Mouse (Mus musculus) hindbrain, postnatal 0 days (tissue): ENCODE results near the gene Nfia. TPM values are rescaled to one million over a fixed set of nuclear protein-coding genes. Genes with fewer than 3 reads are reported as not detected.
A peak's percentile ranks its signal among the peaks of the same experiment; 100 is the strongest.

Source experiments
- ATAC-seq: fragments of 200-750 bp; cut with Nextera tagmentation; 2 replicates; pipeline ENCODE4 v1.8.0; 2017; ENCODE audit warnings: mild to moderate bottlenecking, moderate TSS enrichment, moderate library complexity
- DNase-seq: peaks from one replicate; pipeline ENCODE4 v3.0.0-alpha.2; 2015; ENCODE audit warnings: low spot score
- H3K27ac ChIP-seq: fragments of 300-500 bp; sonication (generic); 2 replicates; pipeline ENCODE4 v1.5.1; 2014; ENCODE audit warnings: mild to moderate bottlenecking
- H3K27me3 ChIP-seq: fragments of 300-500 bp; sonication (generic); 2 replicates; pipeline ENCODE4 v1.6.1; 2014; ENCODE audit warnings: low read length, mixed read lengths; ENCODE audit not compliant: insufficient read depth
- H3K36me3 ChIP-seq: fragments of 300-500 bp; sonication (generic); 2 replicates; pipeline ENCODE4 v1.6.1; 2014; ENCODE audit warnings: low read length, mixed read lengths; ENCODE audit not compliant: insufficient read depth
- H3K4me1 ChIP-seq: fragments of 300-500 bp; sonication (generic); 2 replicates; pipeline ENCODE4 v1.6.1; 2014; ENCODE audit warnings: antibody characterized with exemption, low read length, mixed read lengths; ENCODE audit not compliant: insufficient read depth
- H3K4me2 ChIP-seq: fragments of 300-500 bp; sonication (generic); 2 replicates; pipeline ENCODE4 v1.6.1; 2014; ENCODE audit warnings: low read depth, mild to moderate bottlenecking, low read length, moderate library complexity, mixed read lengths
- H3K4me3 ChIP-seq: fragments of 300-500 bp; sonication (generic); 2 replicates; pipeline ENCODE4 v1.5.1; 2014; ENCODE audit warnings: low read length
- H3K9ac ChIP-seq: fragments of 300-500 bp; sonication (generic); replicated peaks from 2 replicates; pipeline ENCODE4 v1.6.1; 2014; ENCODE audit warnings: mild to moderate bottlenecking, low read length, moderate library complexity, mixed read lengths
- H3K9me3 ChIP-seq: fragments of 300-500 bp; sonication (generic); 2 replicates; pipeline ENCODE4 v1.6.1; 2016; ENCODE audit warnings: low read length, mixed read lengths
- CTCF ChIP-seq: IDR thresholded peaks from 2 replicates; pipeline ENCODE4 v1.5.1; 2016; ENCODE audit warnings: antibody characterized with exemption, control low read depth, low read depth
- WGBS: fragments of 180-500 bp; shearing (Covaris S2); extraction: QIAGEN DNeasy Blood & Tissue Kit; methylation state at CpG from one replicate; pipeline ENCODE4 v1.1.7; 2014; 5-methylcytosine and 5-hydroxymethylcytosine counted together
- polyA plus RNA-seq: library from polyadenylated mRNA; unstranded; fragments of >200 nt; fragmentation: Nextera tagmentation; extraction: Ambion mirVana; gene quantifications from 2 replicates; pipeline ENCODE4 v1.2.1, GENCODE M21; 2015
- total RNA-seq: library from RNA; depleted of rRNA; stranded (reverse); fragments of >200 nt; gene quantifications from 2 replicates; pipeline ENCODE4 v1.2.3, GENCODE M21; 2014

The Nfia gene
- total and polyA plus RNA-seq, 2 experiments from 2014 or later: 71.0 to 97.2 TPM

DNA sequence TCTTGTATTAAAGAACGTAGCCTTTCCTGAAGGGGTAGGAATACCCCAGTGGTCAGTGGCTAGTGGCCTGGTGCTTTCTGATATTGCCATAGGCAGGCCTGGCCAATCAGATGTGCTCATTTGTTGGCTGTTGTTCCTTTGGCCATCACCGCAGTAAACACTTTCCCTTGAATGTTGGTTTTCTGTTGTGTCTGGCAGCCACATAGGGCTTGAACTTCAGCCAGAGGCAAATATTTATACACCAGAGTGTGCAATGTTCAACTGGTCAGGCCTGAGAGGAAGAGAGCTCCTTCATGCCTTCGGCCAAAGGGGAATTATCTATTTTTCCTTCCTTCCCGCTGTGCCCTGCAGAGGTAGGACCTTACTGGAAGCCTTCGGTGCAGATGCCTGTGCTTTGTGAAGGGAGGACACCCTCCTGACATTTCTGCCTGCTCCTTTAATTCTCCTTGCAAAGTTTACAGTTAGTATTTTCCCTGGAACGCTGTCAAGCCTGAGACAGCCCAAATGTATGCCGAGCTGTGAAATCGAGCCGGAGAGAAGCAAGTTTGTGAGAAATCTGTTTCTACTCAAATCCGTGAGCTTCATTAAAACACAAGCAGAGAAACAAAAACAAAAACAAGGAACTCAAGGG, 95.9 kb downstream of the Nfia start:
- H3K36me3 ChIP-seq: no peaks in the 10 kb centered on the region
- no peaks in the 10 kb centered on the region for H3K9me3 ChIP-seq
- no peaks in the 10 kb centered on the region for H3K27me3 ChIP-seq
- H3K9ac ChIP-seq: peak overlapping the region; percentile 46
- ATAC-seq (peak; percentile 50), DNase-seq (peak; percentile 56)
- 32% methylated on average over 10 of the region's 10 CpGs for WGBS
- H3K4me3 ChIP-seq: peak overlapping the region; percentile 38
- peaks cover 15% of the 10 kb centered on the region for H3K4me1 ChIP-seq
- peak overlapping the region; percentile 92 for H3K27ac ChIP-seq
- peak overlapping the region; percentile 60 for H3K4me2 ChIP-seq
- no peak for TF ChIP-seq CTCF

DNA sequence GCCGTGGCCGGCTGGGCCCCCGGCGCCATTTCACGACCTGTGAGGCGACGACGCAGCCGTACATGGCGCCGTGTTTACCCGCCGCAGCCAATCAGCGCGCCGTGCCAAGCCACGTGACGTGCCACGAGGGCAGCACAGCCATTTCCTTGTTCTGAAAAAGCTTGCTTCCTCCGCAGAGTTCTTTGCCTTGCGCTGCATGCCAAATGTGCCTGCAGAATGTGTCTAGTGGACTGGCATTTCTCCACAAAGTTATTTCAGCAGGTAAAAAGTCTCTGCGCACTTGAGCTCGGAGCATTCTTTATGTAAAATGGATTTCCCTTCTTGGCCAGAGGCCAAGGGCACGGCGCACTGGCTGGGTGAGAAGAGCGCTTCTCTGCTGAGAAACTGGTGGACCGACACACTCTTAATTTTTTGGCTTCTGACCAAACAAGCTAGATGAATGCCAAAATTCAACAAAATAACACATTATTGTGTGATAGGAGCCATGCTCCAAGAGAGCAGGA, 96.5 kb downstream of the Nfia start:
- H3K4me1 ChIP-seq: peaks cover 15% of the 10 kb centered on the region
- DNase-seq: peak; percentile 96
- peak overlapping the region; percentile 38 for H3K4me3 ChIP-seq
- peak overlapping the region; percentile 46 for H3K9ac ChIP-seq
- peak overlapping the region; percentile 92 for H3K27ac ChIP-seq
- ATAC-seq: peak; percentile 96
- H3K36me3 ChIP-seq: no peaks in the 10 kb centered on the region
- 21% methylated on average over 27 of the region's 27 CpGs for WGBS
- H3K4me2 ChIP-seq: peak overlapping the region; percentile 60
- no peak for TF ChIP-seq CTCF
- no peaks in the 10 kb centered on the region for H3K27me3 ChIP-seq
- no peaks in the 10 kb centered on the region for H3K9me3 ChIP-seq

DNA sequence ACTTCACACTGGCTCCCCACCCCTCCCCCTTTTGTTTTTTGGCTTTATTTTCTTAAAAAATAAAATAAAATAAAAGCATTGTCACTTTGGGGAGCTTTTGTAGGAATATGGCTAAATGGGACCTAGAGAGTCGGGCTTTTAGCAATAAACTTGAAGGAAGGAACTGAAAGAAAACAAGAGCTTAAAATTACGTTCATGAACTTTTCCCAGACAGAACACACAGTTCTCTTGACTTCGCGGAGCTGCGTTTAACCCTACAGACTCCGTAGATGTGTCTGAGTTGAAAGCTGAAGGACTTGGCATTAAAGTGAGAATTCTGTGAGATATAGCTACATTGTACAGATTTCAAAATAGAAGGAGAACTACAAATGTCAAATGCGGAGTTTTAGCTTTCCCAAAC, 96.9 kb downstream of the Nfia start:
- 33% methylated on average over 7 of the region's 7 CpGs for WGBS
- Histone ChIP-seq H3K27me3 (no peaks in the 10 kb centered on the region), H3K4me2 (peak overlapping the region; percentile 60), H3K4me1 (peaks cover 15% of the 10 kb centered on the region), H3K9me3 (no peaks in the 10 kb centered on the region), H3K4me3 (peak overlapping the region; percentile 38), H3K36me3 (no peaks in the 10 kb centered on the region), H3K27ac (peak overlapping the region; percentile 92), H3K9ac (peak overlapping the region; percentile 35; the same call in 1 of the 2 replicates)
- no peak for DNase-seq
- no peak for ATAC-seq
- TF ChIP-seq CTCF: no peak

DNA sequence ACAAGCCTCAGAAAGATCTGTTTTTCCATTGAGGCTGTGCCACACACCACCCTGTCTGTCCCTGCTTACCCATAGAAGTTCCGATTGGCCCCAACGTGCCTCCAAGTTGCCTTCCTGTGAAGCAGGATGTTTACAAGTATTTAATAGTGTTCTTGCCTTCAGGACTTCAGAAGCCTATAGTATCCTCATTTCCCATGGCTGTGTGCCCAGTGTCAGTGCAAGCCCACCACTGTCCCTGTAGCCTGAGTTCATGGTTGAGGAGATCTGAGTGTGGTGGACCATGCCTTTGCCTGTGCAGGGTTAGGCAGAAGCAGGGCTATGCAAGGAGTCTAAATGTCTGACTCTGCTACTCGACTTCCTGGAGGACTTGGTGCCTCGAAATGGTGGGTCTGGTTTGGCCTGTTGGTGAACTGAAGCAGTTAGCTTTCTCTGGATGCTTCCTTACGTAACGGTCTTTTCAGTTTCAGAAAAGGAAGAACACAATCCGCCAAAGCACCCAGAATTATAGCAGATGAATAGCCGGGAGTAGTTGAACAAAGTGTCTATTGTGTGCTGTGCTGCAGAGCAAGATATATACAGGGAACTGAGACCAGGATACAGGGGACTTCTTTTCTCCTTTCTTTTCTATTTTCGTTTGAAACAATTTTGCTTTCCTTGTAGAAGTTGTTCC, 99.4 kb downstream of the Nfia start:
- no peak overlapping the region for H3K4me3 ChIP-seq
- no peak overlapping the region for H3K4me2 ChIP-seq
- DNase-seq: no peak
- H3K9ac ChIP-seq: no peak overlapping the region
- WGBS: 46% methylated on average over 9 of the region's 9 CpGs
- H3K36me3 ChIP-seq: no peaks in the 10 kb centered on the region
- no peaks in the 10 kb centered on the region for H3K27me3 ChIP-seq
- H3K9me3 ChIP-seq: no peaks in the 10 kb centered on the region
- peaks cover 19% of the 10 kb centered on the region for H3K4me1 ChIP-seq
- TF ChIP-seq CTCF: no peak
- no peak for ATAC-seq
- peak overlapping the region; percentile 67 for H3K27ac ChIP-seq

DNA sequence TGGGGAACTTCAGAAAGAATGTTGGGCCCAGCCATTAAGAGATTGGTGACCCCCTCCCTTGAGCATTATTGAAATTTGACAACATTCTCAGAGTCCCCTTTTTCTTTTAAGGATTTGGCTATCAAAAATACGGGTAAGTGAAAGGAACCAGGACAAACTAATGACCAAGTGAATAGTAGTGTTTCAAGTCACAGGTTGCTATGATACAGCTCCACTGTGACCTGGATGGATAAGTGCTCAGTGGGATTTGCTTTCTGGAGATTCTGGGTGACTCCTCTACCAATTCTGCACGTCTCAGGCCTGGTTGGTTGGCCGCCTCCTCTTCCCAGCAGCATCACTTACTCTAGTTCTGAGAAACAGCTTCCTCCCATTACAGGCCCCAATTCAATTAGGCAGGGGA, 102.4 kb downstream of the Nfia start:
- H3K4me3 ChIP-seq: no peak overlapping the region
- H3K4me1 ChIP-seq: peaks cover 16% of the 10 kb centered on the region
- H3K9me3 ChIP-seq: no peaks in the 10 kb centered on the region
- H3K4me2 ChIP-seq: no peak overlapping the region
- no peak overlapping the region for H3K9ac ChIP-seq
- 36% methylated on average over 3 of the region's 3 CpGs for WGBS
- TF ChIP-seq CTCF: no peak
- peak; percentile 67 for ATAC-seq
- no peaks in the 10 kb centered on the region for H3K27me3 ChIP-seq
- H3K27ac ChIP-seq: peak overlapping the region; percentile 46; the same call in 1 of the 2 replicates
- no peaks in the 10 kb centered on the region for H3K36me3 ChIP-seq
- peak; percentile 41 for DNase-seq

DNA sequence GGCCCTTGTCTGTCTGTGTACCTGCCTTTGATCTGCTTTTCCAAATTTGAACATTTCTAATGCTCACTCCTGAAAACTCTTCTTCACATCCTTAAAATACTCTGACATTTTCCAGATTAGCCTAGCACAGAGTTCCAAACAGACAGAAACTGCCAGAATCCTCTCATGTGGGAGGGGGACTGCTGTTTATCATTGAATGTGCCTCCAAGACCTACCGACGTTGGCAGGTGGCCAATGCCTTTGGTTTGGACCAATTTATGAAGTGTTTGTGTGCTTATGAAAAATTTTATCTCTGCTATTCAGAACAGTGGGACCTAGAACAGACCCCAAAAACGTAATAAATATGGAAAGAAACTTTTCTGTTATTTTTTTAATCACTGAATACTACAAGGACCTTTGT, 103.4 kb downstream of the Nfia start:
- ATAC-seq (no peak), DNase-seq (no peak)
- H3K27me3 ChIP-seq: no peaks in the 10 kb centered on the region
- no peak overlapping the region for H3K4me3 ChIP-seq
- no peaks in the 10 kb centered on the region for H3K9me3 ChIP-seq
- TF ChIP-seq CTCF: no peak
- no peak overlapping the region for H3K9ac ChIP-seq
- 0 out of 2 replicates have a peak overlapping the region, but pooled peaks have one; percentile 46 for H3K27ac ChIP-seq
- no peaks in the 10 kb centered on the region for H3K36me3 ChIP-seq
- no peak overlapping the region for H3K4me2 ChIP-seq
- WGBS: 44% methylated on average over 3 of the region's 3 CpGs
- H3K4me1 ChIP-seq: peaks cover 20% of the 10 kb centered on the region
